Mouse (Mus musculus) pancreas, adult 10 weeks (tissue): ENCODE measurements around the gene Spesp1. TPM values are rescaled to one million over a fixed set of nuclear protein-coding genes. Genes with fewer than 3 reads are reported as not detected.

Source experiments
- polyA plus RNA-seq: library from polyadenylated mRNA; stranded (reverse); fragments of 350-450 nt; fragmentation: Illumina TruSeq; extraction: RNeasy Lipid Tissue Mini Kit (QIAGEN cat#74804); gene quantifications from one replicate; pipeline ENCODE4 v1.2.3, GENCODE M21; 2015; ENCODE audit warnings: low read depth, low replicate concordance; ENCODE audit not compliant: insufficient read depth

Gene Spesp1
- not detected for polyA plus RNA-seq

DNA sequence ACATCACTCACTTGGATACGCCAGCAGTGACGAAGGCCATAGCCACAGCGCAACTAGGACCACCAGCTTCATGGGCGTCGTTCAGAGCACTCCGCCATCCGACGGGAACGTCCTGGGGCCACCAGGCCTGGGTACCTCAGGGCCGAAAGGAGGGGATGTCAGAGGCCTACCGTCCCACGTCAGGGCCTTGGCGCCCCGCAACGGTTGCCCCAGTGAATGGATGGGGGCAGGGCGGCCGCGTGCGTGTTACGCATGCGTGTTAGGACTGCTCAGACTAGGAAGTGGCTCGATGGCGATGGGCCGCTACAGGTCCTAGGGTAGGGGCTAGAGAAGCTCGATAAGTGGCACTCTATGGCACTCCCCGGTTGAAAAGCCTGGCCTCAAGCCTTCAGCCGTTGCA lies at the start of gene Spesp1:
TSS of gene Spesp1 (minus strand) at position 218 of the 400 bp plus-strand sequence.

Other genes with a start within 250 kb of the Spesp1 start
- gene Glce, start 159.6 kb downstream of the Spesp1 start, polyA plus RNA-seq: 2.9 TPM
- gene Anp32a, start 59.1 kb upstream of the Spesp1 start, polyA plus RNA-seq: 42.0 TPM